Mouse (Mus musculus) skeletal muscle tissue, postnatal 0 days (tissue): ENCODE measurements around the gene Uvrag. TPM values are rescaled to one million over a fixed set of nuclear protein-coding genes. Genes with fewer than 3 reads are reported as not detected.

ENCODE experiments used
- polyA plus RNA-seq: library from polyadenylated mRNA; unstranded; fragments of >200 nt; fragmentation: Nextera tagmentation; extraction: Ambion mirVana; gene quantifications from 2 replicates; pipeline ENCODE4 v1.2.1, GENCODE M21; 2015

Gene Uvrag
- polyA plus RNA-seq: 12.2 TPM in 2 replicates

DNA sequence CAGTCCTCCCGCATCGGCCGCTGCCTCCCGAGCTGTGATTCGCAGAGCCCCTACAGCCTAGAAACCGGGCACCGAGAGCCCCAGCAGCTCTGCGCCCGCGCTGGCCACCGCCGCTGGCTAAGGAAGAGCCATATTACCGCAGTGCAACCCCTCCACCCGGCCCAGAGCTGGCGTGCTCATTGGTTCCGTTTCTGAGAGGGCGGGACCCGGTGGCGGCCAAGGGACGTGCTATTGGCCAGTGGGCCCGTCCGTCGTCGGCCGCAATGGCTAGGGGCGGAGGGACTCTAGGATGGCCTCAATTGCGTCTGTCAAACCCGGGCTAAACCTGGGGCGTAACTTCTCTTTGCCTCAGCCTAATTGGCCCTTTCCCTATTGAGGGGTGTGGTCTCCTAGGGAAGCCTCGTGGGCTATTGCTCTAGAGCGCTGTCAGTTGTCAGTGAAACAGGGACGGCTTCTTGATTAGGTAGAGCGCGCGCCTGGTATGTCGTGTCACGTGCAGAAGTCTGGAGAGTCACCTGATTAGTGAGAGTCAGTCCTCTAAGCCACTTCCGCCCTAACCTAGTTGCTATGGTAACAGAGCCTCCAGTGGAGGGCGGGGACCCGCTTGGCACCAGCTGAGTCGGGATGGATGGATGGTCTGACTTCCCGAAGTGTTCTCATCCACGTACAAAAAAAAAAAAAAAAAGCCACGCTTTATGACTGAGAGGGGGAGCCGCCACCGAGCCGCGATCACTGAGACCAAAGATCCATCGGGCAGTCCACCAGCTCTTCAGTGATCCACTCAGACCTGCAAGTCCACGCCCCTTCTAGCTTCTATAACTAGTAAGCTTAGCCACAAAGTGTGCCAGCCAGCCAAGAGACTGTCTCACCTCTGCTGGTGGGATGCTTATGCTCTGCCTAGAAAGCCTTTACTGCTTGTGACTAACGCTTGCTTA, at the start of gene Uvrag:
TSS of gene Uvrag (minus strand) at position 158 of the 935 bp plus-strand sequence.

DNA sequence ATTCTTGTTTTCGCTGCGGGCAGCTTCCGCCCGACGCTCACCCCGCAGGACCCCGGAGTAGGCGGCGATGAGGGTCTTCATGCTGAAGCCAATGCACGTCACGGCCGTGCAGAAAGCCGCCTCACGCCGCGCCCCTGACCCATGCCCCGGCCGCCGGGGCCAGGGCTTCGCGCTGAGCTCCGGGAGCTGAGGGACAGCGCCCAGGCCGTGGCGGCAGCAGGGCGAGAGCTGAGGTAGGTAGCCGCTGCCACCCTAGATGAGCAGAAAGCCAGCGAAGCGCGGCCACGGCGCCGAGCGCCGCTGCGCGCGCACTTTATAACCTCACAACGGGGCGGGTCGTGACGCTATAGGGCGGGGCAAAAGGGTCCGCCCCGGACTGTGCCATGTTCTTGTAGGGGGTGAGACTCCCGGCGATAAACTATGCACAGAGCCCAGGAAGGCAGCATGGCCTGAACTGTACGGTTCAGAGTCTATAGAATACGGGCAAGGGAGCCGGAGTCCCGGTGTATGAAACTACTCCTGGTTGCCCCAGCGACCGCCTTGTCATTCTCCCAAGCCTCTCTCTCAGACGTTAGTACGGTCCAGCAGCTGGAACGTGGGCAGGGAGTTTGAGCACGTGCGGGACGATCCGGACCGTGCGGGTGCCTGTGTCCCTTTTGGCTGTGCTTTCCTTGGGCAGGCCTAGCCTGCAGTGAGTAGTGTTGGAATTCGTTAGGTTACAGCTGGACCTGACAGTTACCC, 41.7 kb upstream of the Uvrag start, which contains the start of gene Dgat2:
TSS of gene Dgat2 (minus strand) at position 288 of the 741 bp plus-strand sequence.

Other genes starting within 250 kb of the Uvrag start
- gene Dgat2, start 41.6 kb upstream of the Uvrag start, polyA plus RNA-seq: 26.3 and 87.0 TPM in 2 replicates
- gene Mogat2, start 97.5 kb upstream of the Uvrag start, polyA plus RNA-seq: 0.08 and 0.21 TPM in 2 replicates
- 2.5 and 4.6 TPM in 2 replicates for gene Map6, start 126.3 kb upstream of the Uvrag start, polyA plus RNA-seq
- 362 and 568 TPM in 2 replicates for gene Serpinh1, start 212.1 kb upstream of the Uvrag start, polyA plus RNA-seq
- 12.6 and 15.2 TPM in 2 replicates for gene Gdpd5, start 240.3 kb upstream of the Uvrag start, polyA plus RNA-seq